In the genomic region with DNA sequence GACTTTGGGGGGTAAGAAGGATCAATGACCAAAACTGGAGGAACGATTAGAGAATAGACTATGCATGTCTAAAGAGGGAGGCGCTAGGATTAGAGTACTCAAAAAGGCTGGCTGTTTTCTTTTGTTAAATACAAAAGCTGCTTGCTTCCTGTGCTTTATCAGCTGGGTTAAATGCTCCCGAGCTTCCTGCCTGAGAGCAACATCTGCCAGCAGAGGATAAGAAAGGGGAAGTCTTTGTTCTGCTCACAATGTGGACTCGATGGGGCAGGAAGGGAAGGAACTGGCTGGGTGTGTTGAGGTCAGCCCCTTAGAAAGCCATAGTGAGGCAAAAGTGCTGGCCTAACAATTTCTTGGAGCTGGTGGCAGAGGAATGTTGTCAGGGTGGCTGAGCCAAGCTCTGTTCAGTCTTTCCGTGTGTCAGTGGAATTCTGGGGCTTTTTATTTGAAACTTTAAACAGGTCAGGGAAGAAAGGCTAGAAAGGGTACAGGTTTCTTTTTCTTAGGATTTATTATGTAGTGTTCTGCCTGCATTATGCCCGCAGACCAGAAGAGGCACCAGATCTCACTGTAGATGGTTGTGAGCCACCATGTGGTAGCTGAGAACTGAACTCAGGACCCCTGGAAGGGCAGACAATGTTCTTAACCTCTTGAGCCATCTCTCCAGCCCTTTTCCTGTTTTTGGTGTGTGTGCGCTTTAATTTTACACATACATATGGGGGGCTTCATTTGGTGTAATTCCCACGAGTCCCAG, we compare ENCODE assay signal across 8 mouse cellular contexts. TPM values are rescaled to one million over a fixed set of nuclear protein-coding genes. Genes with fewer than 3 reads are reported as not detected.
A peak's percentile ranks its signal among the peaks of the same experiment; 100 is the strongest.
DNase-seq lines count a peak whose midpoint lies in the region; ATAC-seq and TF ChIP-seq lines count a peak whose summit lies in the region.

No protein-coding gene starts in this region.

- H3K4me3 ChIP-seq in testis, adult 2 months (ENCODE audit: control insufficient read depth, low read depth, low read length), result no peak overlapping the region
- no peak overlapping the region for H3K4me3 ChIP-seq in embryonic facial prominence, embryonic 11.5 days (ENCODE audit: low read depth, low read length)
- H3K4me3 ChIP-seq in liver, embryonic 12.5 days, result no peak overlapping the region

- no peaks in the 10 kb centered on the region for H3K4me1 ChIP-seq in testis, adult 2 months (ENCODE audit: control insufficient read depth, insufficient read depth, low read length)
- H3K4me1 ChIP-seq in embryonic facial prominence, embryonic 11.5 days (ENCODE audit: control insufficient read depth, insufficient read depth, low read length), result no peaks in the 10 kb centered on the region
- peaks cover 27% of the 10 kb centered on the region for H3K4me1 ChIP-seq in liver, embryonic 12.5 days

- no peaks in the 10 kb centered on the region for H3K9me3 ChIP-seq in embryonic facial prominence, embryonic 11.5 days (replicated peaks; ENCODE audit: control insufficient read depth, low read length)
- no peaks in the 10 kb centered on the region for H3K9me3 ChIP-seq in liver, embryonic 12.5 days (replicated peaks)

- peak overlapping the region; percentile 38 for H3K27ac ChIP-seq in testis, adult 2 months (ENCODE audit: control insufficient read depth, insufficient read depth, low read depth, low read length)
- no peak overlapping the region for H3K27ac ChIP-seq in embryonic facial prominence, embryonic 11.5 days (replicated peaks; ENCODE audit: low read depth, low read length)
- peak overlapping the region; percentile 80 for H3K27ac ChIP-seq in liver, embryonic 12.5 days

- no peak for TF ChIP-seq POLR2A in testis, adult 2 months (IDR thresholded peaks at IDR 0.05; ENCODE audit: control insufficient read depth, low read depth, low read length)

- no peak overlapping the region for H3K4me2 ChIP-seq in embryonic facial prominence, embryonic 11.5 days (ENCODE audit: low read depth, low read length)
- peak overlapping the region; percentile 20 for H3K4me2 ChIP-seq in liver, embryonic 12.5 days

- no peaks in the 10 kb centered on the region for H3K27me3 ChIP-seq in testis, adult 2 months (ENCODE audit: control insufficient read depth, insufficient read depth, low read length)
- H3K27me3 ChIP-seq in embryonic facial prominence, embryonic 11.5 days (ENCODE audit: control insufficient read depth, insufficient read depth, low read length), result no peaks in the 10 kb centered on the region
- H3K27me3 ChIP-seq in liver, embryonic 12.5 days (replicated peaks), result no peaks in the 10 kb centered on the region

- 52% methylated on average over 8 of the region's 8 CpGs for WGBS in embryonic facial prominence, embryonic 11.5 days
- 22% methylated on average over 8 of the region's 8 CpGs for WGBS in liver, embryonic 12.5 days (ENCODE audit: insufficient replicate concordance)

- TF ChIP-seq CTCF in testis, adult 2 months (IDR thresholded peaks at IDR 0.05; ENCODE audit: control insufficient read depth, insufficient read depth, insufficient replicate concordance, low read depth, low read length), result no peak

- no peak overlapping the region for H3K9ac ChIP-seq in embryonic facial prominence, embryonic 11.5 days (replicated peaks; ENCODE audit: low read length)
- H3K9ac ChIP-seq in liver, embryonic 12.5 days, result no peak overlapping the region; the same call in 1 of the 2 replicates

- DNase-seq in testis, postnatal 10 days (ENCODE audit: low spot score), result no peak
- DNase-seq in embryonic facial prominence, embryonic 11.5 days (ENCODE audit: low spot score), result peak; percentile 36
- peak; percentile 50 to 61 for DNase-seq in heart, postnatal 36 days
- DNase-seq in monocyte, adult 2 months (ENCODE audit: low read depth in 1 of 2, low spot score in 2 of 2), result peak; percentile 27 to 32
- DNase-seq in thymus, postnatal 10 days (ENCODE audit: low spot score in 2 of 2), result no peak
- DNase-seq in cerebellum, postnatal 10 days, result no peak

- intact Hi-C loops in heart, postnatal 36 days (cut with DNase I), result loop anchor here (2.0 kb wide), 1 partner anchor 15 kb away; no protein-coding TSS in a partner anchor

- 0 out of 2 replicates have a peak, but pooled peaks have one; percentile 27 for ATAC-seq in embryonic facial prominence, embryonic 11.5 days (replicated peaks; ENCODE audit: insufficient number of reproducible peaks, low FRiP score, low TSS enrichment, low read depth)
- ATAC-seq in liver, embryonic 12.5 days, result peak; percentile 83

- no peaks in the 10 kb centered on the region; the same call in 1 of the 2 replicates for H3K36me3 ChIP-seq in testis, adult 2 months (ENCODE audit: control insufficient read depth, insufficient read depth, low read length)
- H3K36me3 ChIP-seq in embryonic facial prominence, embryonic 11.5 days (replicated peaks; ENCODE audit: control insufficient read depth, insufficient read depth, low read depth, low read length), result peaks cover 5% of the 10 kb centered on the region
- H3K36me3 ChIP-seq in liver, embryonic 12.5 days, result peaks cover 91% of the 10 kb centered on the region

RNA-seq across cellular contexts. Expression of a gene that starts 17.9 kb away (rescaled TPM):
- polyA plus RNA-seq in testis, adult 2 months (2012; rRNA removed), result 6.3 and 7.2 TPM in 2 replicates
- polyA plus RNA-seq in embryonic facial prominence, embryonic 11.5 days (2014; fragmentation: Nextera tagmentation; extraction: Ambion mirVana), result 34.7 and 38.5 TPM in 2 replicates
- 10 to 100 TPM; 41.8 to 47.5 TPM for total RNA-seq in heart, postnatal 36 days (2021)
- 14.3 and 15.1 TPM in 2 replicates for polyA plus RNA-seq in liver, embryonic 12.5 days (2016; fragmentation: Nextera tagmentation; extraction: Ambion mirVana)

RNA-seq across cellular contexts. Expression of a gene that starts 30.1 kb away (rescaled TPM):
- polyA plus RNA-seq in testis, adult 2 months (2012; rRNA removed), result 17.9 and 18.4 TPM in 2 replicates
- 223 and 251 TPM in 2 replicates for polyA plus RNA-seq in embryonic facial prominence, embryonic 11.5 days (2014; fragmentation: Nextera tagmentation; extraction: Ambion mirVana)
- 100 to 1,000 TPM; 128 to 130 TPM for total RNA-seq in heart, postnatal 36 days (2021)
- polyA plus RNA-seq in liver, embryonic 12.5 days (2016; fragmentation: Nextera tagmentation; extraction: Ambion mirVana), result 130 and 132 TPM in 2 replicates

Comparison
In these comparisons a context has a peak if more than half of its experiments do, and no peak if none do; other contexts are left out.
1. DNase-seq: peak in embryonic facial prominence, embryonic 11.5 days (single experiment), heart, postnatal 36 days (2 of 2) and monocyte, adult 2 months (2 of 2); none in testis, postnatal 10 days (single experiment), thymus, postnatal 10 days (0 of 2) and cerebellum, postnatal 10 days (0 of 2).